ENCODE assay signal across 21 mouse cellular contexts in genomic region chr3:30255828-30256227, GRCm38 (mm10).
A peak's percentile ranks its signal among the peaks of the same experiment; 100 is the strongest.
DNase-seq lines count a peak whose midpoint lies in the region; ATAC-seq and TF ChIP-seq lines count a peak whose summit lies in the region.
"Had no signal": no experiment of that assay in that cellular context is flagged by ENCODE, and none has a peak within 500 bp of the region (broad histone marks: within the 10 kb centered on the region; RNA-seq: fewer than 3 reads in every experiment).

No protein-coding gene starts in this region.

- H3K36me3 ChIP-seq in hindbrain, embryonic 10.5 days: no peaks in the 10 kb centered on the region
- no peaks in the 10 kb centered on the region for H3K36me3 ChIP-seq in hindbrain, embryonic 13.5 days
- no peaks in the 10 kb centered on the region for H3K36me3 ChIP-seq in embryonic facial prominence, embryonic 10.5 days (replicated peaks)
- H3K36me3 ChIP-seq in intestine, embryonic 15.5 days: no peaks in the 10 kb centered on the region
- H3K36me3 ChIP-seq in intestine, postnatal 0 days (ENCODE audit: control insufficient read depth, insufficient read depth): no peaks in the 10 kb centered on the region
- H3K36me3 ChIP-seq: embryonic facial prominence, embryonic 12.5 days; forebrain, embryonic 15.5 days had no signal

- H3K4me1 ChIP-seq in hindbrain, embryonic 10.5 days (replicated peaks): peaks cover 25% of the 10 kb centered on the region; the same call in 1 of the 2 replicates
- no peaks in the 10 kb centered on the region for H3K4me1 ChIP-seq in hindbrain, embryonic 13.5 days (replicated peaks)
- H3K4me1 ChIP-seq in embryonic facial prominence, embryonic 10.5 days: peaks cover 40% of the 10 kb centered on the region
- no peaks in the 10 kb centered on the region for H3K4me1 ChIP-seq in intestine, embryonic 15.5 days (replicated peaks)
- H3K4me1 ChIP-seq in intestine, postnatal 0 days (replicated peaks; ENCODE audit: control insufficient read depth, insufficient read depth, low read length): no peaks in the 10 kb centered on the region
- H3K4me1 ChIP-seq: forebrain, embryonic 13.5 days; forebrain, embryonic 15.5 days had no signal

- H3K9ac ChIP-seq in hindbrain, embryonic 13.5 days: no peak overlapping the region
- no peak overlapping the region for H3K9ac ChIP-seq in intestine, embryonic 15.5 days
- H3K9ac ChIP-seq in intestine, postnatal 0 days (ENCODE audit: low read depth, low read length): no peak overlapping the region
- H3K9ac ChIP-seq: embryonic facial prominence, embryonic 12.5 days; forebrain, embryonic 13.5 days; forebrain, embryonic 15.5 days; forebrain, postnatal 0 days had no signal

- peak overlapping the region; percentile 43; the same call in 1 of the 2 replicates for H3K27ac ChIP-seq in hindbrain, embryonic 10.5 days
- H3K27ac ChIP-seq in hindbrain, embryonic 13.5 days: no peak overlapping the region
- H3K27ac ChIP-seq in embryonic facial prominence, embryonic 10.5 days (replicated peaks): peak overlapping the region; percentile 51; the same call in 1 of the 2 replicates
- no peak overlapping the region for H3K27ac ChIP-seq in intestine, embryonic 15.5 days
- no peak overlapping the region for H3K27ac ChIP-seq in intestine, postnatal 0 days (ENCODE audit: low read depth, low read length)
- H3K27ac ChIP-seq: embryonic facial prominence, embryonic 12.5 days; forebrain, embryonic 13.5 days; forebrain, embryonic 15.5 days had no signal

- 86% methylated on average over 5 of the region's 5 CpGs for WGBS in hindbrain, embryonic 10.5 days
- WGBS in hindbrain, embryonic 13.5 days: 82% methylated on average over 5 of the region's 5 CpGs
- WGBS in embryonic facial prominence, embryonic 10.5 days: 83% methylated on average over 5 of the region's 5 CpGs
- 73% methylated on average over 5 of the region's 5 CpGs for WGBS in intestine, embryonic 15.5 days
- 48% methylated on average over 5 of the region's 5 CpGs for WGBS in intestine, postnatal 0 days

- no peak overlapping the region for H3K4me3 ChIP-seq in hindbrain, embryonic 10.5 days
- H3K4me3 ChIP-seq in hindbrain, embryonic 13.5 days: no peak overlapping the region
- H3K4me3 ChIP-seq in embryonic facial prominence, embryonic 10.5 days: no peak overlapping the region
- H3K4me3 ChIP-seq in intestine, embryonic 15.5 days (replicated peaks): no peak overlapping the region
- H3K4me3 ChIP-seq in intestine, postnatal 0 days (ENCODE audit: low read depth, low read length): no peak overlapping the region
- H3K4me3 ChIP-seq: embryonic facial prominence, embryonic 12.5 days; forebrain, embryonic 13.5 days; forebrain, embryonic 15.5 days had no signal

- no peak for DNase-seq in hindbrain, embryonic 10.5 days (ENCODE audit: low spot score)
- no peak for DNase-seq in embryonic facial prominence, embryonic 10.5 days (ENCODE audit: low spot score)
- DNase-seq in adrenal gland, postnatal 4 days (ENCODE audit: low spot score in 2 of 2): no peak
- DNase-seq in urinary bladder, postnatal 36 days (ENCODE audit: low spot score in 2 of 2): no peak
- DNase-seq in right cerebral cortex, adult 2 months (ENCODE audit: low spot score in 2 of 2): no peak
- DNase-seq: adrenal gland, adult 2 months; adrenal gland, postnatal 10 days; adrenal gland, postnatal 25 days; cerebellum, adult 11-12 months; cerebellum, adult 8-10 months; cerebellum, adult 9-11 months; cerebellum, postnatal 14 days; cerebellum, postnatal 36 days; embryo, embryonic 11 days; forebrain, postnatal 0 days had no signal

- no peaks in the 10 kb centered on the region for H3K27me3 ChIP-seq in hindbrain, embryonic 10.5 days (ENCODE audit: insufficient read depth, poor library complexity, severe bottlenecking)
- no peaks in the 10 kb centered on the region for H3K27me3 ChIP-seq in hindbrain, embryonic 13.5 days
- H3K27me3 ChIP-seq in embryonic facial prominence, embryonic 10.5 days (replicated peaks; ENCODE audit: low read depth, poor library complexity, severe bottlenecking): no peaks in the 10 kb centered on the region
- H3K27me3 ChIP-seq in intestine, embryonic 15.5 days (replicated peaks): no peaks in the 10 kb centered on the region
- no peaks in the 10 kb centered on the region for H3K27me3 ChIP-seq in intestine, postnatal 0 days (replicated peaks; ENCODE audit: control insufficient read depth, insufficient read depth, low read length)
- H3K27me3 ChIP-seq: embryonic facial prominence, embryonic 12.5 days; forebrain, embryonic 13.5 days; forebrain, embryonic 15.5 days had no signal

- TF ChIP-seq CTCF in intestine, postnatal 0 days (IDR thresholded peaks at IDR 0.05; ENCODE audit: low read depth): no peak

- ATAC-seq in hindbrain, embryonic 13.5 days (ENCODE audit: low FRiP score): no peak
- 0 out of 2 replicates have a peak, but pooled peaks have one; percentile 53 for ATAC-seq in intestine, embryonic 15.5 days
- peak; percentile 51 for ATAC-seq in intestine, postnatal 0 days
- ATAC-seq: forebrain, embryonic 13.5 days; forebrain, embryonic 15.5 days; forebrain, postnatal 0 days had no signal

- no peaks in the 10 kb centered on the region for H3K9me3 ChIP-seq in hindbrain, embryonic 10.5 days
- H3K9me3 ChIP-seq in hindbrain, embryonic 13.5 days: no peaks in the 10 kb centered on the region
- no peaks in the 10 kb centered on the region for H3K9me3 ChIP-seq in embryonic facial prominence, embryonic 10.5 days
- H3K9me3 ChIP-seq in intestine, embryonic 15.5 days: no peaks in the 10 kb centered on the region
- no peaks in the 10 kb centered on the region for H3K9me3 ChIP-seq in intestine, postnatal 0 days (ENCODE audit: control insufficient read depth)
- H3K9me3 ChIP-seq: embryonic facial prominence, embryonic 12.5 days; forebrain, embryonic 13.5 days; forebrain, embryonic 15.5 days had no signal

- H3K4me2 ChIP-seq in hindbrain, embryonic 13.5 days: no peak overlapping the region
- H3K4me2 ChIP-seq in intestine, embryonic 15.5 days (replicated peaks): no peak overlapping the region
- no peak overlapping the region for H3K4me2 ChIP-seq in intestine, postnatal 0 days (replicated peaks; ENCODE audit: low read depth)
- H3K4me2 ChIP-seq: embryonic facial prominence, embryonic 12.5 days; forebrain, embryonic 13.5 days; forebrain, embryonic 15.5 days had no signal

Comparison
In these comparisons a context has a peak if more than half of its experiments do, and no peak if none do; other contexts are left out.
1. H3K27ac ChIP-seq: peak in hindbrain, embryonic 10.5 days (single experiment) and embryonic facial prominence, embryonic 10.5 days (single experiment); none in hindbrain, embryonic 13.5 days (single experiment), intestine, embryonic 15.5 days (single experiment) and intestine, postnatal 0 days (single experiment).